Mouse (Mus musculus) hindbrain, embryonic 13.5 days (tissue): ENCODE results near the gene Esrra. TPM values are rescaled to one million over a fixed set of nuclear protein-coding genes. Genes with fewer than 3 reads are reported as not detected.

ENCODE experiments used
- ATAC-seq: fragments of 200-750 bp; cut with Nextera tagmentation; 2 replicates; pipeline ENCODE4 v1.8.0; 2017; ENCODE audit warnings: moderate TSS enrichment; ENCODE audit not compliant: low FRiP score
- H3K27ac ChIP-seq: fragments of 300-500 bp; sonication (generic); 2 replicates; pipeline ENCODE4 v1.5.1; 2015; ENCODE audit warnings: inconsistent platforms, mild to moderate bottlenecking, moderate library complexity
- H3K27me3 ChIP-seq: fragments of 300-500 bp; sonication (generic); 2 replicates; pipeline ENCODE4 v1.6.1; 2015; ENCODE audit warnings: mild to moderate bottlenecking, inconsistent platforms
- H3K36me3 ChIP-seq: fragments of 300-500 bp; sonication (generic); 2 replicates; pipeline ENCODE4 v1.6.1; 2015; ENCODE audit warnings: mild to moderate bottlenecking, inconsistent platforms
- H3K4me1 ChIP-seq: fragments of 300-500 bp; sonication (generic); replicated peaks from 2 replicates; pipeline ENCODE4 v1.6.1; 2015; ENCODE audit warnings: inconsistent platforms
- H3K4me2 ChIP-seq: fragments of 300-500 bp; sonication (generic); 2 replicates; pipeline ENCODE4 v1.6.1; 2015; ENCODE audit warnings: inconsistent platforms, mild to moderate bottlenecking, moderate library complexity
- H3K4me3 ChIP-seq: fragments of 300-500 bp; sonication (generic); 2 replicates; pipeline ENCODE4 v1.5.1; 2015; ENCODE audit warnings: mild to moderate bottlenecking, inconsistent platforms
- H3K9ac ChIP-seq: fragments of 300-500 bp; sonication (generic); 2 replicates; pipeline ENCODE4 v1.6.1; 2015; ENCODE audit warnings: mild to moderate bottlenecking, inconsistent platforms
- H3K9me3 ChIP-seq: fragments of 300-500 bp; sonication (generic); 2 replicates; pipeline ENCODE4 v1.6.1; 2016; ENCODE audit warnings: inconsistent platforms
- WGBS: fragments of 180-500 bp; shearing (Covaris S2); methylation state at CpG from one replicate; pipeline ENCODE4 v1.1.7; 2015; 5-methylcytosine and 5-hydroxymethylcytosine counted together
- polyA plus RNA-seq: library from polyadenylated mRNA; unstranded; fragments of >200 nt; fragmentation: Nextera tagmentation; extraction: Ambion mirVana; gene quantifications from 2 replicates; pipeline ENCODE4 v1.2.1, GENCODE M21; 2015

The Esrra gene
- polyA plus RNA-seq, 1 experiment from 2014 or later: 15.8 TPM

DNA sequence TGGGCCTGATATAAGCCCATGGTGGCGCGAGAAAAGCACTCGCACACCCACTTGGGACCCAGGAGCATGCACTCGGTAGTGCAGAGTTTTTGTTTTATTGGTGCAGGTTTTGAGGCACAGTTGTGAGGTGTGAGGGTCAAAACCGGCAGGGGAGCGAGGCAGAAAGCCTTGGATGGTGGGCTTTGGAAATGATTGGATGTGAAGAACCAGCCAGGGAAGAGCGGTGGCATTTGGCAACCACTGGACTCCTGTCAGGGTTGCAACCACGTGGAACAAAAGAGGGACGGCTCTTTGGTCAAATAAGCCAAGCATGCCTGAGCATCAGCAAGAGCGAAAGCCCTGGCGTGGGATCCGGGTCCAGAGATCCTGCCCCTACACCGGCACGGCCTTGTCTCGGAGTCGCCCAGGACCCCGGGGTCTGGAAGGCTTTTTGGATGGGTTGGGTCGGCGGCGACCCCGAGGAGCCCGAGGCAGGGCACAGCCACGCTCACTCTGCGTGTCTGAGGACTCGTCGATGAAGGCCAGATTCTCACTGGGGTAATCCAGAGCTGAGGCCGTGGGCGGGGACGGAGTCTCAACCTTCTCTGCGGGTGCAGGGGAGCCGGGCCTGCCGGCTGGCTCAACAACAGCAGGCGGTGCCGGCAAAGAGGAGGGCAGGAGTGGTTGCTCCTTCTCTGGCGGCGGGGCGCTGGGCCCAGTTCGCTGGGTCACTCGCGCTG is 4.2 kb upstream of the Esrra start:
- Histone ChIP-seq H3K4me3 (peak overlapping the region; percentile 14; the same call in 1 of the 2 replicates), H3K36me3 (no peaks in the 10 kb centered on the region), H3K27me3 (peaks cover 80% of the 10 kb centered on the region), H3K4me1 (peaks cover 42% of the 10 kb centered on the region), H3K9me3 (no peaks in the 10 kb centered on the region), H3K4me2 (peak overlapping the region; percentile 27; the same call in 1 of the 2 replicates), H3K9ac (no peak overlapping the region), H3K27ac (no peak overlapping the region)
- ATAC-seq: no peak
- WGBS: 4% methylated on average over 38 of the region's 40 CpGs

DNA sequence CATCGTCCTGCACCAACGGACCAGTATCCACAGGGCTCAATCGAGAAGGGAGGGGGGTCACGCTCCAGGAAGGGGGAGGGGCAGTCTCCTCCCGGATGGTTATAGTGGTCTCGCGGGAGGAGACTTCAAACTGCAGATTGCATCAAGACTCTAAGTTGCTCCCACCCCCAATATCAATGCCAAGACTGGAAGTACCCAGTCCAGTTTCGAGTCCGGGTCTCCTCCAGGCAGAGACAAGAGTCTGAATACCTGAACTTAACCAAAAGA is 3.6 kb upstream of the Esrra start, which contains the start of gene Catsperz:
Gene Catsperz (minus strand): TSS at position 74 of the 267 bp plus-strand sequence.
- ATAC-seq: no peak
- H3K4me1 ChIP-seq: peaks cover 47% of the 10 kb centered on the region
- no peak within 1 kb of the TSS for H3K27ac ChIP-seq
- H3K9ac ChIP-seq: no peak within 1 kb of the TSS
- H3K4me2 ChIP-seq: peak within 1 kb of the TSS; percentile 27
- no peaks in the 10 kb centered on the region for H3K9me3 ChIP-seq
- peak within 1 kb of the TSS; percentile 14; the same call in 1 of the 2 replicates for H3K4me3 ChIP-seq
- H3K27me3 ChIP-seq: peaks cover 75% of the 10 kb centered on the region
- WGBS: 5% methylated on average over 9 of the region's 9 CpGs
- H3K36me3 ChIP-seq: no peaks in the 10 kb centered on the region

DNA sequence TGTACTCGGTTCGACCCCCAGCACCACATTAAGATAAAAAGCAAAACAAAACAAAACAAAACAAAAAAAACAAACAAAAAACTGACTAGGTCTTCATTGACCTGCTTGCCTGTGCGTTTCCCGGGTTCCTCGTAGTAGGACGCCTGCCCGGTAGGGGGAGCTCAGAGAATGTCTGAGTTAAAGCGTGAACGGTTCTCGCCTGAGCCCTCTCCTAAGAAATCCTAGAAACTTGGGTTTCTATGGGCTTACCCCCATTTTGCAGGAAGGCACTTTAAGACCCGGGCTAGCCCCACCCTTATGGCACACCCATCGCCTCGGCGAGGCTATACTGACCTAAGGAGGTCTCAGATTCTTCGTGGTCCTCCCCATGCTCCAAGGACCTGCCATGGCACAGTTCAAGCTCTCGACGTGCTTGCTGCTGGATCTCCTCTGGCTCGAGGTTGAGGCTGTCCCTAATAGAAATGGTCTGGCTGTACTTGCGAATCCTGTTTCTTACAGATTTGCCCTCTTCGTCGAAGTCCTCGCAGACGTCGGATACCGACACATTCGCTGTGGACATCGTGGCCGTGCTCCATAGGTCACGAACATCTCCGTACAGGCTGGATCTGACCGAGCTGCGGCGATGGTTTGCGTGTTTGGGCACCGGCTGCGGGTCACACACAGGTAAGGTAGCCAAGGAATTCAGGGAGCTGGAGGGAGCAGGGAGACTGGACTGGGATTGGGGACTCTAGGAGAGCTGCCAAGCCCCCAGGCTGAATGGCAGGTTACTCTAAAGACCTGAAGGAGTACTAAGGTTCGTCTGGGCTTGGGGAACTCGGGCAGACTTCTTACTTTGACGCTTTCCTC is 3.1 kb upstream of the Esrra start:
- Histone ChIP-seq H3K36me3 (no peaks in the 10 kb centered on the region), H3K9me3 (no peaks in the 10 kb centered on the region), H3K4me2 (peak overlapping the region; percentile 27), H3K4me3 (peak overlapping the region; percentile 14; the same call in 1 of the 2 replicates), H3K27me3 (peaks cover 71% of the 10 kb centered on the region), H3K4me1 (peaks cover 53% of the 10 kb centered on the region), H3K9ac (no peak overlapping the region), H3K27ac (no peak overlapping the region)
- WGBS: 4% methylated on average over 39 of the region's 39 CpGs
- no peak for ATAC-seq

DNA sequence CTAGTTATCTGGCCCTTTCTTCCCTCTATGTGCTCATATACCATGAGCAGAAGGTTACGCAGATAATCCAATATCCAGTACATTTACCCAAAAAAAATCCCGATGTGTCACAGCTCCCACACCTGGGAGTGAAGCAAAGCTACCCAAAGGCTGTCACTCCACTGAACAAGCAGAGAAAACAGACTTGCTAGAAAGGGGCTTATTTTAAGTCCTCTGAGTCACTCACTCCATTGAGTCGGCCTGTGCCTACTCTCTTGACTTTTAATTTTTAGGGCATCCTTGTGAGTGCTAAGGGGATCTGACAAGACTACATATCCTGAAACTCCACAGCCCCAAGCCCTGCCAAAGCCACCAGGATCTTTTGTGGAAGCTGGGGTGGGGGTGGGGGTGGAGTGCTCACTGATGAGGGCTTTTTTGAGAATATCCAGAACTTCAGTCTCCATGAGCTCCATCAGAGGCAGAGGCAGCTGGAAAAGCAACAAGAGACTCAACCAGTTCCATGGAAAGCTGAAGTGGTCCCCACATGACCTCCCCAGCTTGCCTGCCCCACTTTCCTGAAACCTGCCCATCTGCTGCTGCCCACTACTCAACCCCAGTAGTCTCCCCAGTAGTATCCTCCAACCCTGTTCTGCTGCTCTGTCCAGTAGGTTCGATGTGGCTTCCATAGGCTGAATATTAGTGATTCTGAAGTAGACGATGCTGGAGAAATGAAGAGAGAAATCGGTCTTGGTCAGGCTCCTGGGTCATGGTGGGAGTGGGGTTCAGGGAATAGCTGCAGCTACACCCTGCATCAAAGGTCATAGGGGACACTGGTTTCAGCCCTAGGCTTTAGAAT is 1.5 kb upstream of the Esrra start:
- ATAC-seq: no peak
- Histone ChIP-seq H3K36me3 (peaks cover 4% of the 10 kb centered on the region; the same call in 1 of the 2 replicates), H3K4me1 (peaks cover 61% of the 10 kb centered on the region), H3K27me3 (peaks cover 57% of the 10 kb centered on the region), H3K9me3 (no peaks in the 10 kb centered on the region), H3K27ac (no peak overlapping the region), H3K9ac (0 out of 2 replicates have a peak overlapping the region, but pooled peaks have one; percentile 65), H3K4me3 (no peak overlapping the region), H3K4me2 (peak overlapping the region; percentile 96; the same call in 1 of the 2 replicates)
- 63% methylated on average over 6 of the region's 6 CpGs for WGBS

DNA sequence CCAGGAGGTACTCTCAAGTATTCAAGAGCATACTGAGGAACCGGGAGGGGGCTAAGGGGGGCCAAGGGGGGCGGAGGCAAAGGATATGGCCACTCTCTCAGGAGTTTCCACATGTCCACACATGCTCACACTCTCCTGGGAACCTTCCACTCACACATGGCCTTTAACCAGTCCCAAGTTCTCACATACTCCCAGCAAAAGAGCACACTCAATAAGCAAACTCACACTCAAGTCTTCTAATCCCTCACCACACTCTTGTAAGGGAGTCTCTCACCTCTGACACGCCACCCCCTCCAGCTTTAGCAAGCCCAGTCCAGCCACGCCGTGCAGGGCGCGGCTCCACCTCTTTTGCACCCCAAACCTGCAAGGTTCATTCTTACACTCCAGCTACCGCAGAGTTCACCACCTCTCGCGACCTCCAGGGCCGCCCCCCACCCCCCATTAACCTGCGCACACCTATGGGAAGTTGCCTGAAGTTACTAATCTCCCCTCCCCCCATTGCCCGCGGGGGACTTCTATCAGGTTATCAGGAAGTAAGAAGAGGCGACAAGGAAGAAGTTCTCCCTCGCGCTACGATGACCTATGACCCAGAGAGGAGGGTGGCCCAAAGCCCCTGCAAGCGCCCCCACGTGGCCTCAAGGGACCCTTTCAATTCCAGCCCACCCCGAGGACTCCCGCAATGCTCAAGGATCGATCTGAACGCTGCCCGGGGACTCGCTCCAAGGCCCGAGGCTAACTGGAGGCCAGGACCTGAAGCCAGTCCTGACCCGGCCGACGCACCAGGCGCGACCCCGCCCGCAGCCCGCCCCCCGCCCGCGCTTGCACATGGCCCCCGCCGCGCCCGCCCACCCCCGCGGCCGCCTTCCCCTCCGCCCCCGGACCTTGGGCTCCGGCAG is 624 bp downstream of the Esrra start:
- 3% methylated on average over 29 of the region's 48 CpGs for whole genome bisulfite sequencing
- peaks cover 12% of the 10 kb centered on the region; the same call in 1 of the 2 replicates for H3K36me3 ChIP-seq

DNA sequence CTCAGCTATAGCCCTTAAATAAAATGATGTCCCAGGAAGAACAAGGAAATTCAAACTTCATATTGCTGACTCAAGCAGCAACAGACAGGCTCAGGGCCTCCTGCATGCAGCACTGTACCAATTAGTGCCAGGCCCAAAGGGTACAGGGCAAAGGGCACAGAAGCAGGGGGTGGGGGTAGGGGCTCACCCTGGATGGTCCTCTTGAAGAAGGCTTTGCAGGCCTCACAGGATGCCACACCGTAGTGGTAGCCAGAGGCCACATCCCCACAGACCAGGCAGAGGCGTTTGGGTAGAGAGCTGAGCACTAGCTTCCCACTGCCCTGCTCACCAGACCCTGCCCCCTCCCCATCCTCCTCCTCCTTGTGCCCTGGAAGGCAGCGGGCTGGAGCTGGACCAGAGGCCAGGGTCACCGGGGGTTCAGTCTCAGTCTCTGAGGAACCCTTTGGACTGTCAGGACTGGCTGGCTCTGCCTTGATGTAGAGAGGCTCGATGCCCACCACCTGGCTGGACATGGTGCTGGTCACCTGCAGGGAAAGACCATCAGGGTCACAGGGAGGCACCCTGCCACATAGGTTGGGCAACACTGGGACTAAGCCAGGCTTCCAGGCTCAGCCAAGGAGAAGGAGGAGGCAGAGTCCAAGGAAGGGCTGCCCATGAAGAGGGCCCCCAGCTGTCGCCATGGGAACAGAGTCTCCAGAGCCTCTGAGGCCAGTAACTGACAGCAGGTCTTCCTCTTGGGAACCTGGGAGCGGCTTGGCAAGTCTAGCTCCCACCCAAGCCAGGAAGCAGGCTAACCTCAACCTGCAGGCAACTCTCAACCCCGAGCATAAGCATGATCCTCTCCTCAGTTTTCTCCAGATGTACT is 1.5 kb downstream of the Esrra start:
- peak overlapping the region; percentile 80 for H3K4me3 ChIP-seq
- peak overlapping the region; percentile 94; the same call in 1 of the 2 replicates for H3K27ac ChIP-seq
- peaks cover 12% of the 10 kb centered on the region; the same call in 1 of the 2 replicates for H3K36me3 ChIP-seq
- 42% methylated on average over 8 of the region's 8 CpGs for WGBS
- H3K4me2 ChIP-seq: peak overlapping the region; percentile 96
- H3K9ac ChIP-seq: peak overlapping the region; percentile 92
- peaks cover 43% of the 10 kb centered on the region for H3K4me1 ChIP-seq
- no peaks in the 10 kb centered on the region for H3K9me3 ChIP-seq
- no peak for ATAC-seq
- H3K27me3 ChIP-seq: peaks cover 27% of the 10 kb centered on the region

More for the DNA sequence above, 624 bp downstream of the Esrra start:
- Histone ChIP-seq H3K4me1 (peaks cover 50% of the 10 kb centered on the region), H3K27ac (peak overlapping the region; percentile 94), H3K4me3 (peak overlapping the region; percentile 80), H3K4me2 (peak overlapping the region; percentile 96), H3K9me3 (no peaks in the 10 kb centered on the region), H3K9ac (peak overlapping the region; percentile 92), H3K27me3 (peaks cover 36% of the 10 kb centered on the region)
- ATAC-seq: no peak; the same call in 1 of the 2 replicates

DNA sequence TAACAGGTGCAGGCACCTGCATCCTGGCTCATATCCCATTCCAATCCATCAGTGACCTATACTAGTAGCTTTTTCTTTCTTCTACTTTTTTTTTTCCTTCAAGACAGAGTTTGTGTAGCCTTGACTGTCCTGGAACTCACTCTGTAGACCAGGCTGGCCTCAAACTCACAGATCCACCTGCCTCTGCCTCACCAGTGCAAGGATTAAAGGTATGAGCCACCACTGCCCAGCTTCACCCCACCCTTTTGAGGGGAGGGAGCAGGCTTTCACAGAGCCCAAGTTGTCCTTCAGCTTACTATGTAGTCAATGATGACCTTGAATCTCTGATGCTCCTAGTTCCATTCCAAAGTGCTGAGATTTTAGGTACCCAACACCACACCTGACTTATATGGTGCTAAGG is 2.2 kb downstream of the Esrra start:
- H3K4me2 ChIP-seq: peak overlapping the region; percentile 96; the same call in 1 of the 2 replicates
- no peaks in the 10 kb centered on the region for H3K9me3 ChIP-seq

DNA sequence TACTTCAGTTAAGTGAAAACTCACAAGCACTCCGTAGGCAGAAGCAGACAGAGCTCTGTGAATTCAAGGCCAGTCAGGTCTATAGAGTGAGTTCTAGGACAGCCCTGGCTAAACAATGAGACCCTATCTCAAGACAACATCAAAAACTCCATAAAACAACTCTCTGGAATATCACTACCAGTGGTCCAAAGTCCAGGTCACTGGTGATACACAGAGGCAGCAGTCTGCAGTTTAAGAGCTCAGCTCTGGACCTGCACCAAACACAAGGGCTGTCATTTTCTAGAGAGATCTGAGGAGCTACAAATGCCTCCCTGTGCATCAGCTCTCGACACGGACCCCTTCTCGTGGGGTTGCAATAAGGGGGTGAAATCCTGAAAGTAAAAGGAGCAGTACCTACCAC is 3.3 kb downstream of the Esrra start:
- 90% methylated on average over 4 of the region's 4 CpGs for WGBS
- Histone ChIP-seq H3K9me3 (no peaks in the 10 kb centered on the region), H3K4me3 (no peak overlapping the region), H3K9ac (no peak overlapping the region), H3K4me1 (peaks cover 37% of the 10 kb centered on the region), H3K4me2 (no peak overlapping the region), H3K27me3 (peaks cover 9% of the 10 kb centered on the region), H3K36me3 (peaks cover 25% of the 10 kb centered on the region), H3K27ac (no peak overlapping the region)
- ATAC-seq: no peak

More for the DNA sequence above, 2.2 kb downstream of the Esrra start:
- Histone ChIP-seq H3K4me1 (peaks cover 37% of the 10 kb centered on the region), H3K9ac (peak overlapping the region; percentile 92; the same call in 1 of the 2 replicates), H3K36me3 (peaks cover 14% of the 10 kb centered on the region; the same call in 1 of the 2 replicates), H3K27ac (no peak overlapping the region), H3K27me3 (peaks cover 20% of the 10 kb centered on the region), H3K4me3 (no peak overlapping the region)
- no peak for ATAC-seq

DNA sequence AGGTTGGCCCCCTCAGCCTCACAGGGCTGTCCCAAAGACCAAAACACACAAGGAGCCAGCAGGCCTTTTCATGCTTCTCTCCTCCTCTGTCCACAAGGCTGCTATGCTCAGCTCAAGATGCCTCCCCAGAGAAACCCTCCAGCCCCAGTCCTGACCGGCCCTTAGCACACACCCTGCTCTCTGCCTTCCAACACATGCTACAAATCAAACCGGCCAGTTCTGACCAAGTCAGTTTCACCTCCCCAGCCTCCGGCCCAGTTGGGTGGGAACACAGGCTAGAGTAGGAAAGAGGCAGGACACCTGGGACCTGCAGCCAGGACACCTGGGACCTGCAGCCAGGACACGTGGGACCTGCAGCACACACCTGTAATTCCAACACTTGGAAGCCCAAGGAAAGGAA is 5.1 kb downstream of the Esrra start:
- Histone ChIP-seq H3K27ac (no peak overlapping the region), H3K4me3 (no peak overlapping the region), H3K9ac (no peak overlapping the region), H3K4me1 (peaks cover 34% of the 10 kb centered on the region), H3K27me3 (no peaks in the 10 kb centered on the region), H3K36me3 (peaks cover 43% of the 10 kb centered on the region), H3K4me2 (no peak overlapping the region), H3K9me3 (no peaks in the 10 kb centered on the region)
- no peak for ATAC-seq
- WGBS: 88% methylated on average over 4 of the region's 4 CpGs

DNA sequence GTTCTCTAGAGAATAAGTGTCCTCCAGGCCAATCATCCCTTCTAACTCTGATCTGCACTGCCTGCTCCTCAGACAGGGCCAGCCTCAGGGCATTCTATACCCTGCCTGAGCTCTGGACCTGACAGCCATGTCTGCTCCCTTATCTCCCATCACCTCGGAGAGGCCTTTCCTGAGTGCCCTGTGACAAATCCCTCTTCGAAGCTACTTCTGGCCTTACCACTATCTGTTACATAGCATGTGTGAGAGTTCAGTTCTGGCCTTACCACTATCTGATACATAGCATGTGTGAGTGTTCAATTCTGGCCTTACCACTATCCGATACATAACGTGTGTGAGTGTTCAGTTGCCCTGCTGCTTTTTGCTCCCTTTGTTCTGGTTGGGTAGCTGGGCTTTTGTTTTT is 6.3 kb downstream of the Esrra start:
- H3K27ac ChIP-seq: no peak overlapping the region
- H3K36me3 ChIP-seq: peaks cover 49% of the 10 kb centered on the region
- no peak overlapping the region for H3K4me2 ChIP-seq
- WGBS: 94% methylated on average over 4 of the region's 4 CpGs
- H3K9me3 ChIP-seq: no peaks in the 10 kb centered on the region
- ATAC-seq: no peak
- no peaks in the 10 kb centered on the region for H3K27me3 ChIP-seq
- no peak overlapping the region for H3K4me3 ChIP-seq
- peaks cover 37% of the 10 kb centered on the region for H3K4me1 ChIP-seq
- H3K9ac ChIP-seq: no peak overlapping the region
